Mouse (Mus musculus) neural tube, embryonic 14.5 days (tissue): ENCODE results near the gene Olfr788. TPM values are rescaled to one million over a fixed set of nuclear protein-coding genes. Genes with fewer than 3 reads are reported as not detected.

Source experiments
- polyA plus RNA-seq: library from polyadenylated mRNA; unstranded; fragments of >200 nt; fragmentation: Nextera tagmentation; extraction: Ambion mirVana; gene quantifications from 2 replicates; pipeline ENCODE4 v1.2.1, GENCODE M21; 2014

Gene Olfr788
- polyA plus RNA-seq, 1 experiment from 2014 or later = 0.07 TPM

Other genes with a start within 250 kb of the Olfr788 start
- not detected in 2 replicates for gene Olfr774, start 234.8 kb upstream of the Olfr788 start, polyA plus RNA-seq
- gene Olfr775, start 222.6 kb upstream of the Olfr788 start, polyA plus RNA-seq = not detected in 2 replicates
- gene Olfr776, start 211.9 kb upstream of the Olfr788 start, polyA plus RNA-seq = not detected in 2 replicates
- gene Olfr777, start 199.5 kb upstream of the Olfr788 start, polyA plus RNA-seq = not detected in 2 replicates
- not detected in 2 replicates for gene Olfr780, start 152.9 kb upstream of the Olfr788 start, polyA plus RNA-seq
- not detected in 2 replicates for gene Olfr781, start 142.1 kb upstream of the Olfr788 start, polyA plus RNA-seq
- not detected in 2 replicates for gene Olfr782, start 122.1 kb upstream of the Olfr788 start, polyA plus RNA-seq
- 0.11 and 0.22 TPM in 2 replicates for gene Olfr784, start 86.9 kb upstream of the Olfr788 start, polyA plus RNA-seq
- gene Olfr785, start 65.6 kb upstream of the Olfr788 start, polyA plus RNA-seq = not detected in 2 replicates
- 0.15 TPM in 1 of 2 replicates, not detected in the other for gene Olfr786, start 43.7 kb upstream of the Olfr788 start, polyA plus RNA-seq
- 0.12 TPM in 1 of 2 replicates, not detected in the other for gene Olfr787, start 9.1 kb upstream of the Olfr788 start, polyA plus RNA-seq
- not detected in 2 replicates for gene Olfr789, start 13.8 kb downstream of the Olfr788 start, polyA plus RNA-seq
- gene Olfr790, start 27.5 kb downstream of the Olfr788 start, polyA plus RNA-seq = not detected in 2 replicates
- not detected in 2 replicates for gene Olfr791, start 50.8 kb downstream of the Olfr788 start, polyA plus RNA-seq
- not detected in 2 replicates for gene Olfr792, start 68.2 kb downstream of the Olfr788 start, polyA plus RNA-seq
- gene Olfr794, start 96.7 kb downstream of the Olfr788 start, polyA plus RNA-seq = not detected in 2 replicates
- gene Olfr796, start 141.6 kb downstream of the Olfr788 start, polyA plus RNA-seq = not detected in 2 replicates
- gene Olfr798, start 156.9 kb downstream of the Olfr788 start, polyA plus RNA-seq = not detected in 2 replicates
- not detected in 2 replicates for gene Olfr799, start 166.5 kb downstream of the Olfr788 start, polyA plus RNA-seq
- gene Olfr800, start 186.7 kb downstream of the Olfr788 start, polyA plus RNA-seq = not detected in 2 replicates
- not detected in 2 replicates for gene Olfr801, start 202.9 kb downstream of the Olfr788 start, polyA plus RNA-seq
- gene Olfr802, start 217.2 kb downstream of the Olfr788 start, polyA plus RNA-seq = 0.07 TPM in 1 of 2 replicates, not detected in the other
- gene Olfr803, start 223.3 kb downstream of the Olfr788 start, polyA plus RNA-seq = not detected in 2 replicates
- not detected in 2 replicates for gene Olfr804, start 232.2 kb downstream of the Olfr788 start, polyA plus RNA-seq